In genomic region chr4:21321769-21322168, GRCm38 (mm10) we compare ENCODE assay signal across 17 mouse cellular contexts.
"Had no signal": no experiment of that assay in that cellular context is flagged by ENCODE, and none has a peak within 500 bp of the region (broad histone marks: within the 10 kb centered on the region; RNA-seq: fewer than 3 reads in every experiment).

No protein-coding gene starts in this region.

- H3K9me3 ChIP-seq: lung, embryonic 15.5 days; midbrain, embryonic 12.5 days; midbrain, embryonic 15.5 days; neural tube, embryonic 12.5 days; stomach, embryonic 15.5 days had no signal

- H3K4me1 ChIP-seq: lung, embryonic 15.5 days; megakaryocyte, embryonic 14.5 days; midbrain, embryonic 12.5 days; midbrain, embryonic 15.5 days; neural tube, embryonic 12.5 days; stomach, embryonic 15.5 days had no signal

- H3K27me3 ChIP-seq: lung, embryonic 15.5 days; megakaryocyte, embryonic 14.5 days; midbrain, embryonic 12.5 days; midbrain, embryonic 15.5 days; neural tube, embryonic 12.5 days; stomach, embryonic 15.5 days had no signal

- H3K27ac ChIP-seq: lung, embryonic 15.5 days; macrophage; midbrain, embryonic 12.5 days; midbrain, embryonic 15.5 days; neural tube, embryonic 12.5 days; stomach, embryonic 15.5 days; stomach, postnatal 0 days had no signal

- DNase-seq: liver, postnatal 0 days; lung, adult 2 months; lung, postnatal 14 days; lung, postnatal 36 days; right cerebral cortex, postnatal 14 days; thymus, adult 18-20 months; thymus, postnatal 14 days; thymus, postnatal 36 days had no signal

- H3K36me3 ChIP-seq: lung, embryonic 15.5 days; midbrain, embryonic 12.5 days; midbrain, embryonic 15.5 days; neural tube, embryonic 12.5 days; stomach, embryonic 15.5 days had no signal

- ATAC-seq: liver, postnatal 0 days; lung, postnatal 0 days; midbrain, embryonic 15.5 days had no signal

- H3K9ac ChIP-seq: liver, postnatal 0 days; lung, embryonic 15.5 days; midbrain, embryonic 12.5 days; midbrain, embryonic 15.5 days; neural tube, embryonic 12.5 days; stomach, embryonic 15.5 days had no signal

- H3K4me3 ChIP-seq: lung, embryonic 15.5 days; megakaryocyte, embryonic 14.5 days; midbrain, embryonic 12.5 days; midbrain, embryonic 15.5 days; neural tube, embryonic 12.5 days; stomach, embryonic 15.5 days had no signal

- H3K4me2 ChIP-seq: lung, embryonic 15.5 days; midbrain, embryonic 12.5 days; midbrain, embryonic 15.5 days; neural tube, embryonic 12.5 days; stomach, embryonic 15.5 days had no signal
